Mouse (Mus musculus): ENCODE measurements around the gene Siah3.

Gene Siah3

GRCm38 (mm10) chr14:75540216-75540995 is 84.6 kb downstream of the Siah3 start:
- Histone ChIP-seq H3K27me3 (ENCODE audit: insufficient read depth, low read length) (peaks cover 3% of the 10 kb centered on the region; the same call in 1 of the 2 replicates), H3K4me3 (replicated peaks; ENCODE audit: low read length) (no peak overlapping the region), H3K36me3 (ENCODE audit: insufficient read depth, low read length) (no peaks in the 10 kb centered on the region), H3K4me1 (replicated peaks; ENCODE audit: low read depth, low read length) (peaks cover 31% of the 10 kb centered on the region), H3K9me3 (ENCODE audit: low read length) (no peaks in the 10 kb centered on the region)
- TF ChIP-seq CTCF (conservative IDR thresholded peaks at IDR 0.05; ENCODE audit: low read length) (no peak), NANOG (IDR thresholded peaks at IDR 0.05; ENCODE audit: borderline replicate concordance, low read length) (no peak), POU5F1 (IDR thresholded peaks at IDR 0.05; ENCODE audit: borderline replicate concordance, low read length) (no peak)

DNA sequence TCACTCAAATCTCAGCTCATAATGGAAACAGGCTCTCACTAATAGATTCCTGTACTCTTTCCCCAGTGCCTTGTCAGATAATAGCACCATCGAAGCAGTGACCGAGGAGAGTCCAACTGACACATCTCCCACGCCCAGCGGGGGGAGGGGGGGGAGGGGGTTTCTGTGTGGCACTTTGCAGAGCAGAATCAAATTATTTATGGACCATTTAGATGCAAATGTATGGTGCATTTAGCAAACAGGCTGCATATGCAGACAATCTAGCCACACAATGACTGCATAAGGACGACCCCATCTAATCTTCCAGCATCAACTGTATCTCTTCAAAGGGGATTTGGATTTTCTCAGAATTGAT is 85.2 kb downstream of the Siah3 start:
- peaks cover 3% of the 10 kb centered on the region; the same call in 1 of the 2 replicates for H3K27me3 ChIP-seq (ENCODE audit: insufficient read depth, low read length)
- H3K4me3 ChIP-seq (replicated peaks; ENCODE audit: low read length) = no peak overlapping the region
- no peaks in the 10 kb centered on the region for H3K36me3 ChIP-seq (ENCODE audit: insufficient read depth, low read length)
- peaks cover 31% of the 10 kb centered on the region for H3K4me1 ChIP-seq (replicated peaks; ENCODE audit: low read depth, low read length)
- no peak for TF ChIP-seq NANOG (IDR thresholded peaks at IDR 0.05; ENCODE audit: borderline replicate concordance, low read length)
- H3K9me3 ChIP-seq (ENCODE audit: low read length) = no peaks in the 10 kb centered on the region

DNA sequence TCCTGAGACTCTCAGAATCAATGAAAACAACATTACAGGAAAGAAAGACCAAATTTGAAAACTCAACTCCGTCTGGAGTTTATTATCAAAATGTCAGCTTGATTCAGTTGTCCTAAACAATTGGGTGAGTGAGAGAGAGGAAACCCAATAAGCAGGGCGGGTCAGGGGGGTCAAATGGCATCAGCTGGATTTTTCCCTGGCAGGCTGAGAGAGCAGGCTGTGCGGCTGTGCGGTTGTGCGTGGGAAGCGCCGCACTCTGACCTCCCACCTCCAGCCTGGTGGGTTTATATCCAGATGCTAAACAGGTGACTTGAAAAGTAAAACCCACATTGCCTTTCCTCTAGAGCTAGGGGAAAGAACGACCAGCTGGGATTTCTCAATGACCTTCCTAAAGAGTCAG is 85.9 kb downstream of the Siah3 start:
- H3K36me3 ChIP-seq (ENCODE audit: insufficient read depth, low read length) = no peaks in the 10 kb centered on the region
- peaks cover 26% of the 10 kb centered on the region for H3K4me1 ChIP-seq (replicated peaks; ENCODE audit: low read depth, low read length)
- TF ChIP-seq CTCF (conservative IDR thresholded peaks at IDR 0.05; ENCODE audit: low read length) (no peak), POU5F1 (IDR thresholded peaks at IDR 0.05; ENCODE audit: borderline replicate concordance, low read length) (no peak), NANOG (IDR thresholded peaks at IDR 0.05; ENCODE audit: borderline replicate concordance, low read length) (no peak)
- H3K27me3 ChIP-seq (ENCODE audit: insufficient read depth, low read length) = peaks cover 3% of the 10 kb centered on the region; the same call in 1 of the 2 replicates
- H3K9me3 ChIP-seq (ENCODE audit: low read length) = no peaks in the 10 kb centered on the region
- H3K4me3 ChIP-seq (replicated peaks; ENCODE audit: low read length) = no peak overlapping the region

GRCm38 (mm10) chr14:75561577-75562331 is 106.0 kb downstream of the Siah3 start:
- Histone ChIP-seq H3K27me3 (ENCODE audit: insufficient read depth, low read length) (no peaks in the 10 kb centered on the region), H3K4me3 (replicated peaks; ENCODE audit: low read length) (no peak overlapping the region), H3K9me3 (ENCODE audit: low read length) (no peaks in the 10 kb centered on the region), H3K4me1 (replicated peaks; ENCODE audit: low read depth, low read length) (no peaks in the 10 kb centered on the region), H3K36me3 (ENCODE audit: insufficient read depth, low read length) (no peaks in the 10 kb centered on the region)
- TF ChIP-seq CTCF (conservative IDR thresholded peaks at IDR 0.05; ENCODE audit: low read length) (peak; percentile 21), POU5F1 (IDR thresholded peaks at IDR 0.05; ENCODE audit: borderline replicate concordance, low read length) (no peak), NANOG (IDR thresholded peaks at IDR 0.05; ENCODE audit: borderline replicate concordance, low read length) (no peak)

- Histone ChIP-seq H3K4me3 (replicated peaks; ENCODE audit: low read length) (no peak overlapping the region), H3K27me3 (ENCODE audit: insufficient read depth, low read length) (no peaks in the 10 kb centered on the region), H3K36me3 (ENCODE audit: insufficient read depth, low read length) (no peaks in the 10 kb centered on the region), H3K9me3 (ENCODE audit: low read length) (no peaks in the 10 kb centered on the region), H3K4me1 (replicated peaks; ENCODE audit: low read depth, low read length) (no peaks in the 10 kb centered on the region)
- TF ChIP-seq NANOG (IDR thresholded peaks at IDR 0.05; ENCODE audit: borderline replicate concordance, low read length) = no peak; the same call in 1 of the 2 replicates
- TF ChIP-seq CTCF (conservative IDR thresholded peaks at IDR 0.05; ENCODE audit: low read length) = no peak
- TF ChIP-seq POU5F1 (IDR thresholded peaks at IDR 0.05; ENCODE audit: borderline replicate concordance, low read length) = no peak
Measured at GRCm38 (mm10) chr14:75565534-75566140, 109.9 kb downstream of the Siah3 start.

DNA sequence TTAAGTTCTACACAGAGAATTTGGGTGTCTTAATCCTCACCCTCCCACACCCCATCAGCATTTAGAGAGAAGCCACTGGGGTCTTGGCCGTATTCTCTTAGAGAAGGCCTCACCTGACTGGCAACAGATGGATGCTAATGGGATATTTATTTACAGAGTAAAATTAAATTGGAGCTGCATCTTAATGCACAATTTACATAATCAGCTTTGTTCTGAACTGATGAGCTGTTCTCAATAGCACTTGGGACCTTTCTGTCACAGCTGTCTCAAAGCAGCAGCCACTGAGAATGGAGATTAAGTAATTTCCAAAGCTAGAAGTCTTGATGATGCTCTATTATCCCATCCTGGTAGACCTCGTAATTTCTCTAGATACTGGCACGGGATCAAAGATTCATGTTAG is 110.5 kb downstream of the Siah3 start:
- Histone ChIP-seq H3K36me3 (ENCODE audit: insufficient read depth, low read length) (no peaks in the 10 kb centered on the region), H3K4me1 (replicated peaks; ENCODE audit: low read depth, low read length) (no peaks in the 10 kb centered on the region), H3K27me3 (ENCODE audit: insufficient read depth, low read length) (no peaks in the 10 kb centered on the region), H3K4me3 (replicated peaks; ENCODE audit: low read length) (no peak overlapping the region), H3K9me3 (ENCODE audit: low read length) (no peaks in the 10 kb centered on the region)
- no peak for TF ChIP-seq POU5F1 (IDR thresholded peaks at IDR 0.05; ENCODE audit: borderline replicate concordance, low read length)
- no peak for TF ChIP-seq NANOG (IDR thresholded peaks at IDR 0.05; ENCODE audit: borderline replicate concordance, low read length)
- no peak for TF ChIP-seq CTCF (conservative IDR thresholded peaks at IDR 0.05; ENCODE audit: low read length)

GRCm38 (mm10) chr14:75579010-75579409 is 123.2 kb downstream of the Siah3 start:
- Histone ChIP-seq H3K4me3 (replicated peaks; ENCODE audit: low read length) (no peak overlapping the region), H3K36me3 (ENCODE audit: insufficient read depth, low read length) (no peaks in the 10 kb centered on the region), H3K27me3 (ENCODE audit: insufficient read depth, low read length) (no peaks in the 10 kb centered on the region), H3K4me1 (replicated peaks; ENCODE audit: low read depth, low read length) (no peaks in the 10 kb centered on the region), H3K9me3 (ENCODE audit: low read length) (no peaks in the 10 kb centered on the region)
- no peak for TF ChIP-seq POU5F1 (IDR thresholded peaks at IDR 0.05; ENCODE audit: borderline replicate concordance, low read length)
- no peak for TF ChIP-seq NANOG (IDR thresholded peaks at IDR 0.05; ENCODE audit: borderline replicate concordance, low read length)
- TF ChIP-seq CTCF (conservative IDR thresholded peaks at IDR 0.05; ENCODE audit: low read length) = no peak

Measured in E14TG2a.4 (cell line).